ENCODE assay signal across 12 mouse cellular contexts in genomic region chr11:8692162-8692535, GRCm38 (mm10). TPM values are rescaled to one million over a fixed set of nuclear protein-coding genes. Genes with fewer than 3 reads are reported as not detected.
A peak's percentile ranks its signal among the peaks of the same experiment; 100 is the strongest.
DNase-seq lines count a peak whose midpoint lies in the region; ATAC-seq and TF ChIP-seq lines count a peak whose summit lies in the region.
"Had no signal": no experiment of that assay in that cellular context is flagged by ENCODE, and none has a peak within 500 bp of the region (broad histone marks: within the 10 kb centered on the region; RNA-seq: fewer than 3 reads in every experiment).

No protein-coding gene starts in this region.

- H3K9me3 ChIP-seq in hindbrain, embryonic 12.5 days (replicated peaks) = no peaks in the 10 kb centered on the region
- H3K9me3 ChIP-seq in hindbrain, embryonic 13.5 days = no peaks in the 10 kb centered on the region
- peaks cover 3% of the 10 kb centered on the region; the same call in 1 of the 2 replicates for H3K9me3 ChIP-seq in ES-Bruce4 (replicated peaks; ENCODE audit: control insufficient read depth, insufficient read depth, low read length, poor library complexity, severe bottlenecking)
- H3K9me3 ChIP-seq in embryonic facial prominence, embryonic 12.5 days = no peaks in the 10 kb centered on the region
- no peaks in the 10 kb centered on the region for H3K9me3 ChIP-seq in limb, embryonic 15.5 days
- H3K9me3 ChIP-seq: liver, embryonic 15.5 days had no signal

- H3K4me1 ChIP-seq in hindbrain, embryonic 12.5 days = peaks cover 26% of the 10 kb centered on the region
- peaks cover 24% of the 10 kb centered on the region for H3K4me1 ChIP-seq in hindbrain, embryonic 13.5 days (replicated peaks)
- peaks cover 10% of the 10 kb centered on the region for H3K4me1 ChIP-seq in ES-Bruce4 (ENCODE audit: control insufficient read depth, insufficient read depth, low read length)
- H3K4me1 ChIP-seq in embryonic facial prominence, embryonic 12.5 days = peaks cover 33% of the 10 kb centered on the region
- H3K4me1 ChIP-seq in limb, embryonic 15.5 days = peaks cover 30% of the 10 kb centered on the region

- no peak for TF ChIP-seq EP300 in ES-Bruce4 (IDR thresholded peaks at IDR 0.05; ENCODE audit: insufficient read depth, low read depth, low read length)

- DNase-seq in right cerebral cortex, postnatal 10 days (ENCODE audit: low spot score in 2 of 2) = no peak
- DNase-seq in left cerebral cortex, adult 9 months (ENCODE audit: low spot score in 2 of 2) = no peak
- DNase-seq in testis, postnatal 10 days (ENCODE audit: low spot score) = no peak
- DNase-seq: kidney, postnatal 25 days; spleen, adult 18-20 months had no signal

- 66% methylated on average over 6 of the region's 6 CpGs for WGBS in hindbrain, embryonic 12.5 days
- 63% methylated on average over 6 of the region's 6 CpGs for WGBS in hindbrain, embryonic 13.5 days
- WGBS in embryonic facial prominence, embryonic 12.5 days = 53% methylated on average over 6 of the region's 6 CpGs
- WGBS in limb, embryonic 15.5 days = 27% methylated on average over 6 of the region's 6 CpGs

- no peaks in the 10 kb centered on the region for H3K36me3 ChIP-seq in hindbrain, embryonic 12.5 days
- no peaks in the 10 kb centered on the region for H3K36me3 ChIP-seq in hindbrain, embryonic 13.5 days
- no peaks in the 10 kb centered on the region for H3K36me3 ChIP-seq in ES-Bruce4 (ENCODE audit: control insufficient read depth, insufficient read depth, low read length, poor library complexity, severe bottlenecking)
- H3K36me3 ChIP-seq in embryonic facial prominence, embryonic 12.5 days = no peaks in the 10 kb centered on the region
- H3K36me3 ChIP-seq in limb, embryonic 15.5 days = no peaks in the 10 kb centered on the region
- H3K36me3 ChIP-seq: liver, embryonic 15.5 days had no signal

- no peak overlapping the region for H3K27ac ChIP-seq in hindbrain, embryonic 12.5 days
- H3K27ac ChIP-seq in hindbrain, embryonic 13.5 days = no peak overlapping the region
- H3K27ac ChIP-seq in ES-Bruce4 (ENCODE audit: insufficient read depth, low read length) = peak overlapping the region; percentile 77
- H3K27ac ChIP-seq in embryonic facial prominence, embryonic 12.5 days = peak overlapping the region; percentile 90
- H3K27ac ChIP-seq in limb, embryonic 15.5 days = peak overlapping the region; percentile 81
- H3K27ac ChIP-seq: liver, embryonic 15.5 days had no signal

- no peaks in the 10 kb centered on the region for H3K27me3 ChIP-seq in hindbrain, embryonic 12.5 days
- no peaks in the 10 kb centered on the region for H3K27me3 ChIP-seq in hindbrain, embryonic 13.5 days
- H3K27me3 ChIP-seq in ES-Bruce4 (ENCODE audit: control insufficient read depth, insufficient read depth, low read length, poor library complexity, severe bottlenecking) = no peaks in the 10 kb centered on the region
- H3K27me3 ChIP-seq in embryonic facial prominence, embryonic 12.5 days = no peaks in the 10 kb centered on the region
- H3K27me3 ChIP-seq in limb, embryonic 15.5 days = no peaks in the 10 kb centered on the region
- H3K27me3 ChIP-seq: liver, embryonic 15.5 days; Patski had no signal

- no peak overlapping the region for H3K4me3 ChIP-seq in hindbrain, embryonic 12.5 days
- no peak overlapping the region for H3K4me3 ChIP-seq in hindbrain, embryonic 13.5 days
- no peak overlapping the region for H3K4me3 ChIP-seq in ES-Bruce4 (ENCODE audit: low read depth, low read length)
- H3K4me3 ChIP-seq in embryonic facial prominence, embryonic 12.5 days = no peak overlapping the region
- H3K4me3 ChIP-seq in limb, embryonic 15.5 days = no peak overlapping the region
- H3K4me3 ChIP-seq: liver, embryonic 15.5 days had no signal

- H3K9ac ChIP-seq in hindbrain, embryonic 12.5 days = no peak overlapping the region
- H3K9ac ChIP-seq in hindbrain, embryonic 13.5 days = no peak overlapping the region
- no peak overlapping the region for H3K9ac ChIP-seq in ES-Bruce4 (ENCODE audit: low read depth, poor library complexity, severe bottlenecking)
- no peak overlapping the region for H3K9ac ChIP-seq in embryonic facial prominence, embryonic 12.5 days
- no peak overlapping the region for H3K9ac ChIP-seq in limb, embryonic 15.5 days
- H3K9ac ChIP-seq: liver, embryonic 15.5 days had no signal

- ATAC-seq in hindbrain, embryonic 12.5 days (ENCODE audit: low FRiP score) = peak; percentile 35; the same call in 1 of the 2 replicates
- ATAC-seq in hindbrain, embryonic 13.5 days (ENCODE audit: low FRiP score) = no peak; the same call in 1 of the 2 replicates
- no peak for ATAC-seq in embryonic facial prominence, embryonic 12.5 days (ENCODE audit: insufficient number of reproducible peaks, insufficient read depth, low FRiP score, low TSS enrichment)
- ATAC-seq in limb, embryonic 15.5 days (ENCODE audit: insufficient number of reproducible peaks, low FRiP score, low TSS enrichment, low read depth) = no peak

- no peak for TF ChIP-seq CTCF in ES-Bruce4 (IDR thresholded peaks at IDR 0.05; ENCODE audit: low read depth, low read length)

- no peak overlapping the region for H3K4me2 ChIP-seq in hindbrain, embryonic 12.5 days (replicated peaks)
- no peak overlapping the region for H3K4me2 ChIP-seq in hindbrain, embryonic 13.5 days
- peak overlapping the region; percentile 30 for H3K4me2 ChIP-seq in embryonic facial prominence, embryonic 12.5 days (replicated peaks)
- no peak overlapping the region; the same call in 1 of the 2 replicates for H3K4me2 ChIP-seq in limb, embryonic 15.5 days
- H3K4me2 ChIP-seq: liver, embryonic 15.5 days had no signal

- no peak for TF ChIP-seq POLR2A in ES-Bruce4 (IDR thresholded peaks at IDR 0.05; ENCODE audit: insufficient read depth, low read length)

RNA-seq across cellular contexts. Expression of gene Tns3, which starts 27.8 kb away (rescaled TPM):
- 15.9 and 16.8 TPM in 2 replicates for polyA plus RNA-seq in hindbrain, embryonic 12.5 days (2016; fragmentation: Nextera tagmentation; extraction: Ambion mirVana)
- polyA plus RNA-seq in hindbrain, embryonic 13.5 days (2015; fragmentation: Nextera tagmentation; extraction: Ambion mirVana) = 4.9 and 5.3 TPM in 2 replicates
- polyA plus RNA-seq in ES-Bruce4 (2011; ENCODE audit: insufficient read depth, insufficient read length, low read depth, missing spikeins) = 45.7 and 46.2 TPM in 2 replicates
- 33.0 and 35.5 TPM in 2 replicates for polyA plus RNA-seq in embryonic facial prominence, embryonic 12.5 days (2016; fragmentation: Nextera tagmentation; extraction: Ambion mirVana)
- polyA plus RNA-seq in limb, embryonic 15.5 days (2015; fragmentation: Nextera tagmentation; extraction: Ambion mirVana) = 26.8 and 31.6 TPM in 2 replicates

Comparison
In these comparisons a context has a peak if more than half of its experiments do, and no peak if none do; other contexts are left out.
1. H3K27ac ChIP-seq: peak in ES-Bruce4 (single experiment), embryonic facial prominence, embryonic 12.5 days (single experiment) and limb, embryonic 15.5 days (single experiment); none in hindbrain, embryonic 12.5 days (single experiment) and hindbrain, embryonic 13.5 days (single experiment).